Mouse (Mus musculus) lung, embryonic 14.5 days (tissue): Measurements from ENCODE around the gene Prss40. TPM values are rescaled to one million over a fixed set of nuclear protein-coding genes. Genes with fewer than 3 reads are reported as not detected.
"Not testable (repeated sequence)": the region's sequence is repeated elsewhere in the genome, so short reads cannot be mapped to it uniquely, and the experiment has no call there.

ENCODE experiments used
- ATAC-seq: fragments of 200-750 bp; cut with Nextera tagmentation; 2 replicates; pipeline ENCODE4 v1.8.0; 2017; ENCODE audit warnings: mild to moderate bottlenecking, moderate TSS enrichment, moderate library complexity; ENCODE audit not compliant: insufficient read depth
- DNase-seq: peaks from one replicate; pipeline ENCODE4 v3.0.0-alpha.2; 2015
- H3K27ac ChIP-seq: fragments of 300-500 bp; sonication (generic); 2 replicates; pipeline ENCODE4 v1.5.1; 2014; ENCODE audit warnings: low read depth, mild to moderate bottlenecking, moderate library complexity
- H3K27me3 ChIP-seq: fragments of 300-500 bp; sonication (generic); 2 replicates; pipeline ENCODE4 v1.6.1; 2014; ENCODE audit warnings: low read length, control low read depth; ENCODE audit not compliant: insufficient read depth
- H3K36me3 ChIP-seq: fragments of 300-500 bp; sonication (generic); 2 replicates; pipeline ENCODE4 v1.6.1; 2014; ENCODE audit warnings: control low read depth; ENCODE audit not compliant: insufficient read depth
- H3K4me1 ChIP-seq: fragments of 300-500 bp; sonication (generic); 2 replicates; pipeline ENCODE4 v1.6.1; 2014; ENCODE audit warnings: antibody characterized with exemption, control low read depth; ENCODE audit not compliant: insufficient read depth
- H3K4me2 ChIP-seq: fragments of 300-500 bp; sonication (generic); 2 replicates; pipeline ENCODE4 v1.6.1; 2014; ENCODE audit warnings: mild to moderate bottlenecking
- H3K4me3 ChIP-seq: fragments of 300-500 bp; sonication (generic); 2 replicates; pipeline ENCODE4 v1.5.1; 2014; ENCODE audit warnings: low read depth, low read length
- H3K9ac ChIP-seq: fragments of 300-500 bp; sonication (generic); 2 replicates; pipeline ENCODE4 v1.6.1; 2014
- H3K9me3 ChIP-seq: fragments of 300-500 bp; sonication (generic); 2 replicates; pipeline ENCODE4 v1.6.1; 2016; ENCODE audit warnings: low read depth, low read length, control low read depth
- CTCF ChIP-seq: IDR thresholded peaks from 2 replicates; pipeline ENCODE4 v1.5.1; 2016; ENCODE audit warnings: antibody characterized with exemption, low read depth
- WGBS: fragments of 180-500 bp; shearing (Covaris S2); extraction: QIAGEN DNeasy Blood & Tissue Kit; methylation state at CpG from one replicate; pipeline ENCODE4 v1.1.7; 2014; 5-methylcytosine and 5-hydroxymethylcytosine counted together
- polyA plus RNA-seq: library from polyadenylated mRNA; unstranded; fragments of >200 nt; fragmentation: Nextera tagmentation; extraction: Ambion mirVana; gene quantifications from 2 replicates; pipeline ENCODE4 v1.2.1, GENCODE M21; 2014

Gene Prss40
- polyA plus RNA-seq, 1 experiment from 2014 or later = not detected

GRCm38 (mm10) chr1:34564383-34565045 is 3.8 kb upstream of the Prss40 start:
- TF ChIP-seq CTCF = no peak
- Histone ChIP-seq H3K4me1 (no peaks in the 10 kb centered on the region), H3K27ac (no peak overlapping the region), H3K4me3 (no peak overlapping the region), H3K36me3 (no peaks in the 10 kb centered on the region), H3K4me2 (no peak overlapping the region), H3K9ac (no peak overlapping the region), H3K9me3 (no peaks in the 10 kb centered on the region), H3K27me3 (no peaks in the 10 kb centered on the region)
- ATAC-seq = no peak
- no peak for DNase-seq
- WGBS = 76% methylated on average over 8 of the region's 8 CpGs

DNA sequence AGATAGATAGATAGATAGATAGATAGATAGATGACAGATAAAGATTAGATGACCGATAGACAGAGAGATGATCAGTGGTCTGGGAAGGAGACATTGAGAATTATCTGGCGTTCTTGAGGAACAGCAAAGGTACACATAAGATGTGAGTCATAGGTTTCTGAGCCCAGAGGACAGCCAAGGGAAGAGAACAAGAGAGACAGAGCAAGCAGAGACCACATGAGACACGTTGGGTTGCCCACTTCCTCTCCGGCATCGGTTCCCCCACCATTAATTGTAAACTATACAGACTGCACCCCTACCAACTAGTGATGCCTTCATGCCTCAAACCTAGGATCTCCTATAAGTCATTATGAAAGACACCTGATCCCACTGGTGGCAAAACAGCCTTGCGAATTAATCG is 6.5 kb downstream of the Prss40 start:
- WGBS = 79% methylated on average over 7 of the region's 7 CpGs
- Histone ChIP-seq H3K4me2 (no peak overlapping the region), H3K9ac (no peak overlapping the region), H3K27me3 (no peaks in the 10 kb centered on the region), H3K36me3 (no peaks in the 10 kb centered on the region), H3K27ac (no peak overlapping the region), H3K4me1 (no peaks in the 10 kb centered on the region), H3K4me3 (no peak overlapping the region), H3K9me3 (no peaks in the 10 kb centered on the region)
- DNase-seq (no peak), ATAC-seq (no peak)
- TF ChIP-seq CTCF = no peak

DNA sequence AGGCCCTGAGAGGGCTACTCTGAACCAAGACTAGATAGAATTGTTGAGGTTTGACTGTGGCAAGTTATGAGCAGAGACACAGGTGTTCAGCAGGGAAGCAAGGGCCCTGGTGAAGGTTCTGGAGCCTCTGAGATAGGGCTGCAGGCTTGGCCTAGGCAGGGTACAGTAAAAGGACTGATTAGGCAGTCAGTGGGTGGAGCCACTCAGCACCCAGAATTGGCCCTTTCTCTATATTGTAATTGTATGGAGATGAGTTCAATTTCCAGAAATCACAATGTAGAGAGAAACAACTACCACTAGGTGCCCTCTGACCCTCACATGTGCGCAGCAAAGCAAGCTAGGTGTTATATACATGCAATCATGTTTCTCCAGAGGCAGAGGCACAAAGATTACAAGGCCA is 7.1 kb downstream of the Prss40 start:
- Histone ChIP-seq H3K4me3 (no peak overlapping the region), H3K9ac (no peak overlapping the region), H3K4me2 (no peak overlapping the region), H3K27ac (no peak overlapping the region), H3K9me3 (no peaks in the 10 kb centered on the region), H3K36me3 (no peaks in the 10 kb centered on the region), H3K4me1 (no peaks in the 10 kb centered on the region), H3K27me3 (no peaks in the 10 kb centered on the region)
- DNase-seq (no peak), ATAC-seq (no peak)
- TF ChIP-seq CTCF = no peak
- 84% methylated on average over 1 of the region's 1 CpGs for WGBS

DNA sequence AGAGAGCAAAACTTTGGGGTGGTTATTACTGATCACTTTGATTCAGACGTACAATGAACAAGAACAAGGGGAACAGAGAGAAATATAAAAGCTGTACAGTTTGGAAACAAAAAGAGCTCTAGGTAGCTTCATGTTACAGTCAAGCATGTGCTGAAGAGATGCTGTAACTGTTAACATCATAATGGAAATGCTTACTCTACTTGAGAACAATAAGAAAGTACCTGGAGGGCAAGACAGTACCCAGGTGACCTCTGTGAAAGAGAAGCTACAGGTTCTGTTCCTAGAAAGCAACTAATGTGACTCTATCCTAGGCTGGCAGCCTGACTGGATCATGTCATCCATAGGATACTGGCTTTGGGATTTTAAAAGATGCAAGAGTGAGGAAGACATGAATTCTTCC is 13.7 kb downstream of the Prss40 start:
- TF ChIP-seq CTCF = no peak
- no peaks in the 10 kb centered on the region for H3K9me3 ChIP-seq
- ATAC-seq = no peak
- no peaks in the 10 kb centered on the region for H3K27me3 ChIP-seq
- no peaks in the 10 kb centered on the region for H3K4me1 ChIP-seq
- H3K4me2 ChIP-seq = no peak overlapping the region
- H3K36me3 ChIP-seq = no peaks in the 10 kb centered on the region
- WGBS = 60% methylated on average over 1 of the region's 1 CpGs
- no peak overlapping the region for H3K27ac ChIP-seq
- no peak for DNase-seq
- no peak overlapping the region for H3K9ac ChIP-seq
- H3K4me3 ChIP-seq = no peak overlapping the region

- Histone ChIP-seq H3K27me3 (peaks cover 25% of the 10 kb centered on the region), H3K9ac (no peak overlapping the region), H3K4me3 (peak overlapping the region; percentile 5; the same call in 1 of the 2 replicates), H3K9me3 (no peaks in the 10 kb centered on the region), H3K4me2 (peak overlapping the region; percentile 48), H3K36me3 (no peaks in the 10 kb centered on the region), H3K4me1 (0 out of 2 replicates have a peak, but pooled peaks cover 2% of the 10 kb centered on the region), H3K27ac (no peak overlapping the region)
- ATAC-seq (peak; percentile 88), DNase-seq (peak; percentile 45)
- no peak for TF ChIP-seq CTCF
- WGBS = 3% methylated on average over 16 of the region's 16 CpGs
Observed at GRCm38 (mm10) chr1:34536767-34537485, 23.8 kb downstream of the Prss40 start.

- DNase-seq = peak; percentile 12
- no peak for ATAC-seq
- Histone ChIP-seq H3K4me1 (0 out of 2 replicates have a peak, but pooled peaks cover 2% of the 10 kb centered on the region), H3K27ac (no peak overlapping the region), H3K36me3 (no peaks in the 10 kb centered on the region), H3K27me3 (peaks cover 25% of the 10 kb centered on the region), H3K4me2 (peak overlapping the region; percentile 48), H3K9me3 (no peaks in the 10 kb centered on the region), H3K4me3 (peak overlapping the region; percentile 5; the same call in 1 of the 2 replicates), H3K9ac (no peak overlapping the region)
- no peak for TF ChIP-seq CTCF
- WGBS = 2% methylated on average over 14 of the region's 14 CpGs
Observed at GRCm38 (mm10) chr1:34536291-34536766, 24.4 kb downstream of the Prss40 start.

GRCm38 (mm10) chr1:34535043-34535698 is 25.6 kb downstream of the Prss40 start, which contains the start of gene Cfc1:
Cfc1 (plus strand) TSS chr1:34535648.
- WGBS = 12% methylated on average over 7 of the region's 7 CpGs
- H3K27ac ChIP-seq, H3K4me1 ChIP-seq, H3K9ac ChIP-seq, ATAC-seq, H3K36me3 ChIP-seq, DNase-seq, H3K9me3 ChIP-seq: not testable (repeated sequence)
- peak within 1 kb of the TSS; percentile 5; the same call in 1 of the 2 replicates for H3K4me3 ChIP-seq
- peaks cover 25% of the 10 kb centered on the region for H3K27me3 ChIP-seq
- H3K4me2 ChIP-seq = peak within 1 kb of the TSS; percentile 48

- DNase-seq, ATAC-seq, H3K9me3 ChIP-seq, H3K4me1 ChIP-seq, H3K9ac ChIP-seq, H3K4me3 ChIP-seq, H3K4me2 ChIP-seq, H3K36me3 ChIP-seq, H3K27ac ChIP-seq: not testable (repeated sequence)
- H3K27me3 ChIP-seq = peaks cover 25% of the 10 kb centered on the region
- whole genome bisulfite sequencing = 24% methylated on average over 3 of the region's 3 CpGs
Observed at GRCm38 (mm10) chr1:34534574-34534973, 26.2 kb downstream of the Prss40 start.
